Mouse (Mus musculus): ENCODE measurements around the gene D17Wsu92e. TPM values are rescaled to one million over a fixed set of nuclear protein-coding genes. Genes with fewer than 3 reads are reported as not detected.

Gene D17Wsu92e
- polyA plus RNA-seq, 1 experiment from 2014 or later = 11.1 TPM

GRCm38 (mm10) chr17:27732694-27733093, 87.8 kb downstream of the D17Wsu92e start:
- WGBS = 90% methylated on average over 3 of the region's 3 CpGs
- DNase-seq (ENCODE audit: low spot score) (no peak), ATAC-seq (ENCODE audit: low FRiP score) (no peak)
- no peak overlapping the region for H3K27ac ChIP-seq
- 0 out of 2 replicates have a peak, but pooled peaks cover 3% of the 10 kb centered on the region for H3K9me3 ChIP-seq (ENCODE audit: control insufficient read depth, low read length)
- no peaks in the 10 kb centered on the region for H3K27me3 ChIP-seq (ENCODE audit: control insufficient read depth, insufficient read depth, low read length)
- H3K36me3 ChIP-seq (replicated peaks; ENCODE audit: control insufficient read depth, insufficient read depth) = no peaks in the 10 kb centered on the region
- H3K4me2 ChIP-seq (replicated peaks) = no peak overlapping the region
- H3K4me1 ChIP-seq (replicated peaks; ENCODE audit: control insufficient read depth, insufficient read depth, low read length) = no peaks in the 10 kb centered on the region
- no peak overlapping the region for H3K9ac ChIP-seq
- H3K4me3 ChIP-seq (replicated peaks; ENCODE audit: low read length) = no peak overlapping the region

- ATAC-seq (ENCODE audit: low FRiP score) (no peak), DNase-seq (ENCODE audit: low spot score) (no peak)
- no peaks in the 10 kb centered on the region for H3K4me1 ChIP-seq (replicated peaks; ENCODE audit: control insufficient read depth, insufficient read depth, low read length)
- H3K27ac ChIP-seq = no peak overlapping the region
- H3K4me2 ChIP-seq (replicated peaks) = no peak overlapping the region
- H3K27me3 ChIP-seq (ENCODE audit: control insufficient read depth, insufficient read depth, low read length) = no peaks in the 10 kb centered on the region
- no peak overlapping the region for H3K9ac ChIP-seq
- 78% methylated on average over 5 of the region's 5 CpGs for WGBS
- H3K9me3 ChIP-seq (ENCODE audit: control insufficient read depth, low read length) = 0 out of 2 replicates have a peak, but pooled peaks cover 3% of the 10 kb centered on the region
- H3K4me3 ChIP-seq (replicated peaks; ENCODE audit: low read length) = no peak overlapping the region
- no peaks in the 10 kb centered on the region for H3K36me3 ChIP-seq (replicated peaks; ENCODE audit: control insufficient read depth, insufficient read depth)
Observed at GRCm38 (mm10) chr17:27732152-27732551, 88.3 kb downstream of the D17Wsu92e start.

GRCm38 (mm10) chr17:27728770-27729169, 91.7 kb downstream of the D17Wsu92e start, which contains the start of gene Spdef:
Spdef (minus strand) TSS chr17:27728955.
- H3K4me1 ChIP-seq (replicated peaks; ENCODE audit: control insufficient read depth, insufficient read depth, low read length) = no peaks in the 10 kb centered on the region

GRCm38 (mm10) chr17:27726527-27726926, 93.9 kb downstream of the D17Wsu92e start:
- Histone ChIP-seq H3K4me3 (replicated peaks; ENCODE audit: low read length) (no peak overlapping the region), H3K9me3 (ENCODE audit: control insufficient read depth, low read length) (0 out of 2 replicates have a peak, but pooled peaks cover 3% of the 10 kb centered on the region), H3K27me3 (ENCODE audit: control insufficient read depth, insufficient read depth, low read length) (no peaks in the 10 kb centered on the region), H3K36me3 (replicated peaks; ENCODE audit: control insufficient read depth, insufficient read depth) (no peaks in the 10 kb centered on the region), H3K9ac (no peak overlapping the region), H3K4me2 (replicated peaks) (no peak overlapping the region), H3K4me1 (replicated peaks; ENCODE audit: control insufficient read depth, insufficient read depth, low read length) (no peaks in the 10 kb centered on the region), H3K27ac (no peak overlapping the region)
- DNase-seq (ENCODE audit: low spot score) (no peak), ATAC-seq (ENCODE audit: low FRiP score) (no peak)
- 65% methylated on average over 7 of the region's 7 CpGs for WGBS

More at GRCm38 (mm10) chr17:27728770-27729169, 91.7 kb downstream of the D17Wsu92e start, which contains the start of gene Spdef:
- Histone ChIP-seq H3K27me3 (ENCODE audit: control insufficient read depth, insufficient read depth, low read length) (no peaks in the 10 kb centered on the region), H3K4me3 (replicated peaks; ENCODE audit: low read length) (no peak within 1 kb of the TSS), H3K9ac (no peak within 1 kb of the TSS), H3K9me3 (ENCODE audit: control insufficient read depth, low read length) (0 out of 2 replicates have a peak, but pooled peaks cover 3% of the 10 kb centered on the region), H3K4me2 (replicated peaks) (no peak within 1 kb of the TSS), H3K27ac (no peak within 1 kb of the TSS), H3K36me3 (replicated peaks; ENCODE audit: control insufficient read depth, insufficient read depth) (no peaks in the 10 kb centered on the region)
- 83% methylated on average over 10 of the region's 10 CpGs for WGBS
- DNase-seq (ENCODE audit: low spot score) = no peak
- no peak for ATAC-seq (ENCODE audit: low FRiP score)

- H3K9me3 ChIP-seq (ENCODE audit: control insufficient read depth, low read length) = 0 out of 2 replicates have a peak, but pooled peaks cover 3% of the 10 kb centered on the region
- H3K36me3 ChIP-seq (replicated peaks; ENCODE audit: control insufficient read depth, insufficient read depth) = no peaks in the 10 kb centered on the region
- WGBS = 18% methylated on average over 10 of the region's 10 CpGs
- H3K4me1 ChIP-seq (replicated peaks; ENCODE audit: control insufficient read depth, insufficient read depth, low read length) = no peaks in the 10 kb centered on the region
- ATAC-seq (ENCODE audit: low FRiP score) = no peak
- no peak for DNase-seq (ENCODE audit: low spot score)
- no peak overlapping the region for H3K4me3 ChIP-seq (replicated peaks; ENCODE audit: low read length)
- H3K27me3 ChIP-seq (ENCODE audit: control insufficient read depth, insufficient read depth, low read length) = no peaks in the 10 kb centered on the region
- H3K27ac ChIP-seq = no peak overlapping the region
- no peak overlapping the region for H3K9ac ChIP-seq
- H3K4me2 ChIP-seq (replicated peaks) = no peak overlapping the region
Observed at GRCm38 (mm10) chr17:27725412-27725811, 95.0 kb downstream of the D17Wsu92e start.

GRCm38 (mm10) chr17:27725011-27725410, 95.4 kb downstream of the D17Wsu92e start:
- Histone ChIP-seq H3K27ac (no peak overlapping the region), H3K4me1 (replicated peaks; ENCODE audit: control insufficient read depth, insufficient read depth, low read length) (no peaks in the 10 kb centered on the region), H3K27me3 (ENCODE audit: control insufficient read depth, insufficient read depth, low read length) (no peaks in the 10 kb centered on the region), H3K9ac (no peak overlapping the region), H3K36me3 (replicated peaks; ENCODE audit: control insufficient read depth, insufficient read depth) (no peaks in the 10 kb centered on the region), H3K9me3 (ENCODE audit: control insufficient read depth, low read length) (0 out of 2 replicates have a peak, but pooled peaks cover 3% of the 10 kb centered on the region), H3K4me2 (replicated peaks) (no peak overlapping the region), H3K4me3 (replicated peaks; ENCODE audit: low read length) (no peak overlapping the region)
- ATAC-seq (ENCODE audit: low FRiP score) = no peak
- DNase-seq (ENCODE audit: low spot score) = no peak
- WGBS = 30% methylated on average over 10 of the region's 10 CpGs

GRCm38 (mm10) chr17:27724327-27724726, 96.1 kb downstream of the D17Wsu92e start:
- Histone ChIP-seq H3K27me3 (ENCODE audit: control insufficient read depth, insufficient read depth, low read length) (no peaks in the 10 kb centered on the region), H3K4me2 (replicated peaks) (no peak overlapping the region), H3K4me3 (replicated peaks; ENCODE audit: low read length) (no peak overlapping the region), H3K4me1 (replicated peaks; ENCODE audit: control insufficient read depth, insufficient read depth, low read length) (no peaks in the 10 kb centered on the region), H3K9me3 (ENCODE audit: control insufficient read depth, low read length) (no peaks in the 10 kb centered on the region), H3K36me3 (replicated peaks; ENCODE audit: control insufficient read depth, insufficient read depth) (no peaks in the 10 kb centered on the region), H3K27ac (no peak overlapping the region), H3K9ac (no peak overlapping the region)
- 35% methylated on average over 3 of the region's 3 CpGs for WGBS
- DNase-seq (ENCODE audit: low spot score) = no peak
- ATAC-seq (ENCODE audit: low FRiP score) = no peak

- Histone ChIP-seq H3K9ac (no peak overlapping the region), H3K4me1 (replicated peaks; ENCODE audit: control insufficient read depth, insufficient read depth, low read length) (0 out of 2 replicates have a peak, but pooled peaks cover 9% of the 10 kb centered on the region), H3K27me3 (ENCODE audit: control insufficient read depth, insufficient read depth, low read length) (no peaks in the 10 kb centered on the region), H3K4me2 (replicated peaks) (no peak overlapping the region), H3K36me3 (replicated peaks; ENCODE audit: control insufficient read depth, insufficient read depth) (no peaks in the 10 kb centered on the region), H3K4me3 (replicated peaks; ENCODE audit: low read length) (no peak overlapping the region), H3K27ac (no peak overlapping the region), H3K9me3 (ENCODE audit: control insufficient read depth, low read length) (no peaks in the 10 kb centered on the region)
- ATAC-seq (ENCODE audit: low FRiP score) = no peak
- no peak for DNase-seq (ENCODE audit: low spot score)
- WGBS = 73% methylated on average over 9 of the region's 9 CpGs
Observed at GRCm38 (mm10) chr17:27721125-27721664, 99.3 kb downstream of the D17Wsu92e start.

- no peaks in the 10 kb centered on the region for H3K9me3 ChIP-seq (ENCODE audit: control insufficient read depth, low read length)
- H3K36me3 ChIP-seq (replicated peaks; ENCODE audit: control insufficient read depth, insufficient read depth) = no peaks in the 10 kb centered on the region
- H3K4me3 ChIP-seq (replicated peaks; ENCODE audit: low read length) = no peak overlapping the region
- 44% methylated on average over 9 of the region's 9 CpGs for WGBS
- H3K4me1 ChIP-seq (replicated peaks; ENCODE audit: control insufficient read depth, insufficient read depth, low read length) = 0 out of 2 replicates have a peak, but pooled peaks cover 9% of the 10 kb centered on the region
- H3K27ac ChIP-seq = no peak overlapping the region
- no peak for DNase-seq (ENCODE audit: low spot score)
- H3K4me2 ChIP-seq (replicated peaks) = no peak overlapping the region
- H3K27me3 ChIP-seq (ENCODE audit: control insufficient read depth, insufficient read depth, low read length) = no peaks in the 10 kb centered on the region
- ATAC-seq (ENCODE audit: low FRiP score) = no peak
- no peak overlapping the region for H3K9ac ChIP-seq
Observed at GRCm38 (mm10) chr17:27720326-27720725, 100.1 kb downstream of the D17Wsu92e start.

All from hindbrain, embryonic 14.5 days (tissue).